Mouse (Mus musculus) CH12F3 (cell line): ENCODE measurements around the gene Rcor2.

ENCODE experiments used
- in situ Hi-C: fragments of 300-500 bp; cut with MboI; formaldehyde crosslinking; loops from 2 replicates; pipeline ENCODE4 v1.14.3; 2020; ENCODE audit warnings: low sequenced_read_pairs

Gene Rcor2

GRCm38 (mm10) chr19:7316822-7317221 lies 49.7 kb downstream of the Rcor2 start:
- in situ Hi-C loops = no loop called here

GRCm38 (mm10) chr19:7317716-7318115 lies 50.6 kb downstream of the Rcor2 start:
- in situ Hi-C loops = no loop called here

GRCm38 (mm10) chr19:7320181-7320580 lies 53.1 kb downstream of the Rcor2 start:
- in situ Hi-C loops = no loop called here

GRCm38 (mm10) chr19:7321391-7321790 lies 54.3 kb downstream of the Rcor2 start:
- in situ Hi-C loops = no loop called here
